Mouse (Mus musculus) forebrain, embryonic 11.5 days (tissue): ENCODE data around the gene Cdca8. TPM values are rescaled to one million over a fixed set of nuclear protein-coding genes. Genes with fewer than 3 reads are reported as not detected.

Experiments used
- ATAC-seq: fragments of 200-750 bp; cut with Nextera tagmentation; replicated peaks from 2 replicates; pipeline ENCODE4 v1.8.0; 2017; ENCODE audit warnings: moderate TSS enrichment; ENCODE audit not compliant: low FRiP score
- DNase-seq: peaks from one replicate; pipeline ENCODE4 v3.0.0-alpha.2; 2017; ENCODE audit warnings: low spot score
- H3K27ac ChIP-seq: fragments of 300-500 bp; sonication (generic); 2 replicates; pipeline ENCODE4 v1.5.1; 2014; ENCODE audit warnings: low read depth, low read length
- H3K27me3 ChIP-seq: fragments of 300-500 bp; sonication (generic); 2 replicates; pipeline ENCODE4 v1.6.1; 2014; ENCODE audit warnings: mild to moderate bottlenecking, low read length, mixed read lengths; ENCODE audit not compliant: control insufficient read depth, insufficient read depth
- H3K36me3 ChIP-seq: fragments of 300-500 bp; sonication (generic); 2 replicates; pipeline ENCODE4 v1.6.1; 2014; ENCODE audit warnings: mild to moderate bottlenecking, low read length, moderate library complexity, mixed read lengths; ENCODE audit not compliant: control insufficient read depth, insufficient read depth
- H3K4me1 ChIP-seq: fragments of 300-500 bp; sonication (generic); replicated peaks from 2 replicates; pipeline ENCODE4 v1.6.1; 2014; ENCODE audit warnings: low read length, mixed read lengths; ENCODE audit not compliant: control insufficient read depth, insufficient read depth
- H3K4me2 ChIP-seq: fragments of 300-500 bp; sonication (generic); 2 replicates; pipeline ENCODE4 v1.6.1; 2014; ENCODE audit warnings: low read depth, mild to moderate bottlenecking, low read length, moderate library complexity, mixed read lengths; ENCODE audit not compliant: severe bottlenecking
- H3K4me3 ChIP-seq: fragments of 300-500 bp; sonication (generic); 2 replicates; pipeline ENCODE4 v1.5.1; 2014; ENCODE audit warnings: low read depth, low read length
- H3K9ac ChIP-seq: fragments of 300-500 bp; sonication (generic); 2 replicates; pipeline ENCODE4 v1.6.1; 2014; ENCODE audit warnings: low read length
- H3K9me3 ChIP-seq: fragments of 300-500 bp; sonication (generic); 2 replicates; pipeline ENCODE4 v1.6.1; 2016; ENCODE audit warnings: low read length, mixed read lengths; ENCODE audit not compliant: control insufficient read depth
- WGBS: fragments of 180-500 bp; shearing (Covaris S2); extraction: QIAGEN DNeasy Blood & Tissue Kit; methylation state at CpG from one replicate; pipeline ENCODE4 v1.1.7; 2014; 5-methylcytosine and 5-hydroxymethylcytosine counted together
- polyA plus RNA-seq: library from polyadenylated mRNA; unstranded; fragments of >200 nt; fragmentation: Nextera tagmentation; extraction: Ambion mirVana; gene quantifications from 2 replicates; pipeline ENCODE4 v1.2.1, GENCODE M21; 2014

Cdca8 gene
- polyA plus RNA-seq, 1 experiment from 2014 or later: 284 TPM

DNA sequence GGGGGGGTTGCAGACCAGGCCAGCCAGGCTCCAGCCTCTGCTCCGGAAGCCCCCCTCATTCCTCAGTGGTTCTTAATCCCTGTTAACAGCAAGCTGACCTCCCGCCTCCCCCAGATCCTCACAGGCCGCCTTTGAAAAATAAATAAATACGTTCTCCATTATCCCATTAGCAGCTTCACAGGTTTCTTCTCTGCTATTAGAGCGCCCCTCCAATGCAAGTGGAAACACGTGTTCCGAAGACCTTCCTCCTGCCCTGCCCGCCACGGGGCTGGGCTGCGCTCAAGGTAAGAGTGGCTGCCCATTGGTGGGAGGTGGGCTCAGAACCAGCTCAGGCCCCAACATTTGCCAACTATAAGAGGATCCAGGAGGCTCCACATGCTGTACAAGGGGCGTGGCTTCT lies 23.5 kb upstream of the Cdca8 start:
- no peak overlapping the region for H3K27ac ChIP-seq

GRCm38 (mm10) chr4:124960940-124961339 lies 21.8 kb upstream of the Cdca8 start:
- H3K4me1 ChIP-seq: peaks cover 7% of the 10 kb centered on the region; the same call in 1 of the 2 replicates
- H3K27ac ChIP-seq: no peak overlapping the region
- H3K9me3 ChIP-seq: no peaks in the 10 kb centered on the region
- ATAC-seq (no peak), DNase-seq (no peak)
- H3K36me3 ChIP-seq: no peaks in the 10 kb centered on the region
- no peak overlapping the region for H3K4me3 ChIP-seq
- H3K27me3 ChIP-seq: no peaks in the 10 kb centered on the region
- 94% methylated on average over 11 of the region's 11 CpGs for WGBS
- no peak overlapping the region for H3K9ac ChIP-seq
- H3K4me2 ChIP-seq: no peak overlapping the region

More for the DNA sequence above, 23.5 kb upstream of the Cdca8 start:
- no peaks in the 10 kb centered on the region for H3K9me3 ChIP-seq
- H3K9ac ChIP-seq: no peak overlapping the region
- H3K27me3 ChIP-seq: no peaks in the 10 kb centered on the region
- H3K4me3 ChIP-seq: no peak overlapping the region
- H3K4me1 ChIP-seq: peaks cover 7% of the 10 kb centered on the region; the same call in 1 of the 2 replicates
- ATAC-seq: no peak
- H3K4me2 ChIP-seq: no peak overlapping the region
- H3K36me3 ChIP-seq: no peaks in the 10 kb centered on the region
- DNase-seq: no peak
- WGBS: 50% methylated on average over 11 of the region's 11 CpGs

GRCm38 (mm10) chr4:124959062-124959461 lies 20.0 kb upstream of the Cdca8 start:
- H3K27ac ChIP-seq: no peak overlapping the region

DNA sequence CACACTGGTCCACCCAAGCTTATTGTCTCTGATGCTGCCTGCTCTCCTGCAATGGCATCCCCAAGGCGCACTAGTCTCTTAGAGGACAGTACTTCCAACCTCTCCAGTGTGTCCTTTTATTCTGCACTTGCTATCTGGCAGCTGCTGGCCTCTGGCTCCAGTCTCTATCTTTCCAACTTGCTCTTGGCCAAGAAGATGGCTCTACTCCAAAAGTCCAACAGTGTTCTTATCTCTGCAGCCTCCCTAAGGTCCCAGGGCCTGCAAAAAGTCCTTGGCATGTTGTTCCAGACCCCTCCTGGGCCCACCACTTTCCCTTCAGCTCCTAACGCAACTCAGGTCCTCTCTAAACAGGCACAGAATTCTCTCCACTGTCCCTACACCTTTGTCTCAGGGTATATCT lies 18.2 kb upstream of the Cdca8 start:
- DNase-seq (no peak), ATAC-seq (no peak)
- 85% methylated on average over 2 of the region's 2 CpGs for WGBS

More at GRCm38 (mm10) chr4:124959062-124959461, 20.0 kb upstream of the Cdca8 start:
- ATAC-seq (no peak), DNase-seq (no peak)
- Histone ChIP-seq H3K9ac (no peak overlapping the region), H3K4me3 (no peak overlapping the region), H3K27me3 (no peaks in the 10 kb centered on the region), H3K4me2 (no peak overlapping the region), H3K4me1 (no peaks in the 10 kb centered on the region), H3K36me3 (no peaks in the 10 kb centered on the region), H3K9me3 (no peaks in the 10 kb centered on the region)
- WGBS: 69% methylated on average over 11 of the region's 11 CpGs

DNA sequence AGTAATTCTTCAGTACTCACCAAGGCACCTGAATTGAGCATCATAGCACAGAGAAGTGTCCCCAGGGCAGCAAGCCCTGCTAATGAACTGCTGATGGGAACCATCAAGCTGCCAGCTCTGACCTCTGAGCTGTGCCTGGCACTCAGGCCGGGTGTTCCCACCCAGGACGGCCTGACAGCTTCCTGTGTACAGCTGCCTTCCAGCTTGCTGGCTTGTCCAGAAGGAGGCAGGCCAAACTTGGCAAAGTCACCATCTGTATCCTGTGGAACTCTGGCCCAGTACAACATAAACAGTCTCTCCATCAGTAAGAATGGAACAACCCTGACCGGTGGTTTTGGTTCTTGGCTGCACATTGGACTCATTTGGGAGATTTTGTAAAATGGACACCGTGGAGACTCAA lies 14.4 kb upstream of the Cdca8 start:
- Histone ChIP-seq H3K9me3 (no peaks in the 10 kb centered on the region), H3K27me3 (no peaks in the 10 kb centered on the region), H3K27ac (no peak overlapping the region), H3K36me3 (no peaks in the 10 kb centered on the region), H3K4me1 (no peaks in the 10 kb centered on the region), H3K4me3 (no peak overlapping the region), H3K9ac (no peak overlapping the region), H3K4me2 (no peak overlapping the region)
- no peak for DNase-seq
- ATAC-seq: no peak
- 66% methylated on average over 4 of the region's 4 CpGs for whole genome bisulfite sequencing

More for the DNA sequence above, 18.2 kb upstream of the Cdca8 start:
- H3K4me3 ChIP-seq: no peak overlapping the region
- H3K9ac ChIP-seq: no peak overlapping the region
- no peaks in the 10 kb centered on the region for H3K27me3 ChIP-seq
- H3K36me3 ChIP-seq: no peaks in the 10 kb centered on the region
- H3K4me1 ChIP-seq: no peaks in the 10 kb centered on the region
- no peak overlapping the region for H3K27ac ChIP-seq
- H3K4me2 ChIP-seq: no peak overlapping the region
- H3K9me3 ChIP-seq: no peaks in the 10 kb centered on the region

GRCm38 (mm10) chr4:124951036-124951433 lies 11.9 kb upstream of the Cdca8 start:
- DNase-seq: no peak

GRCm38 (mm10) chr4:124950181-124951035 lies 11.3 kb upstream of the Cdca8 start:
- no peak overlapping the region for H3K9ac ChIP-seq
- no peaks in the 10 kb centered on the region for H3K9me3 ChIP-seq
- H3K4me2 ChIP-seq: no peak overlapping the region
- ATAC-seq (no peak), DNase-seq (no peak)
- H3K27me3 ChIP-seq: no peaks in the 10 kb centered on the region
- WGBS: 88% methylated on average over 21 of the region's 21 CpGs
- H3K4me3 ChIP-seq: no peak overlapping the region
- no peak overlapping the region for H3K27ac ChIP-seq
- no peaks in the 10 kb centered on the region for H3K4me1 ChIP-seq
- no peaks in the 10 kb centered on the region for H3K36me3 ChIP-seq

More at GRCm38 (mm10) chr4:124951036-124951433, 11.9 kb upstream of the Cdca8 start:
- no peak overlapping the region for H3K4me3 ChIP-seq
- no peaks in the 10 kb centered on the region for H3K4me1 ChIP-seq
- no peak overlapping the region for H3K4me2 ChIP-seq
- H3K27ac ChIP-seq: no peak overlapping the region
- no peaks in the 10 kb centered on the region for H3K27me3 ChIP-seq
- H3K36me3 ChIP-seq: no peaks in the 10 kb centered on the region
- WGBS: 58% methylated on average over 10 of the region's 10 CpGs
- no peak overlapping the region for H3K9ac ChIP-seq
- H3K9me3 ChIP-seq: no peaks in the 10 kb centered on the region
- no peak for ATAC-seq

GRCm38 (mm10) chr4:124949488-124949887 lies 10.4 kb upstream of the Cdca8 start:
- Histone ChIP-seq H3K4me2 (no peak overlapping the region), H3K27ac (no peak overlapping the region), H3K4me1 (no peaks in the 10 kb centered on the region), H3K9ac (no peak overlapping the region; the same call in 1 of the 2 replicates), H3K4me3 (no peak overlapping the region), H3K36me3 (no peaks in the 10 kb centered on the region), H3K27me3 (no peaks in the 10 kb centered on the region), H3K9me3 (no peaks in the 10 kb centered on the region)
- no peak for ATAC-seq
- no peak for DNase-seq
- WGBS: 83% methylated on average over 3 of the region's 3 CpGs

DNA sequence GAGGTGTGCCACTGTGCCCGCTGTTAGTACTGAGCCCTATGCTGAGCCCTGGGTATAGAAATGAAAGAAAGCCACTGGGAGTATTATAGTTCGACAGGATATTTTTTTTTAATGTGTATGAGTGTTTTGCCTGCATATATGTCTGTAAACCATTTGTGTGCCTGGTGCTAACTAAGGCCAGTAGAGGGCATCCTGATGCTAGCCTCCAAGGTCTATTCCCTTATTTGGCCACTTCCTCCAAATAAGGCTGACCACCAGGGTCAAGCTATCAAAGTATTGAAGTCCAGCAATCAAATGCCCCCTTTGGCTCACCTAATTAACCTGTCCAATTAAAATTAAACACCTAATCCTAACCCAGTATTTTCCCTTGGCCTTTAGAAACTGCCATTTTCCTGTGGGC lies 5.8 kb upstream of the Cdca8 start:
- no peak for DNase-seq
- Histone ChIP-seq H3K4me2 (no peak overlapping the region), H3K4me1 (no peaks in the 10 kb centered on the region), H3K9me3 (no peaks in the 10 kb centered on the region), H3K9ac (no peak overlapping the region), H3K27me3 (no peaks in the 10 kb centered on the region), H3K36me3 (no peaks in the 10 kb centered on the region; the same call in 1 of the 2 replicates), H3K27ac (no peak overlapping the region), H3K4me3 (no peak overlapping the region)
- WGBS: 53% methylated on average over 2 of the region's 2 CpGs
- ATAC-seq: no peak
